Mouse (Mus musculus) midbrain, embryonic 10.5 days (tissue): ENCODE data around the gene Tcf21. TPM values are rescaled to one million over a fixed set of nuclear protein-coding genes. Genes with fewer than 3 reads are reported as not detected.
A peak's percentile ranks its signal among the peaks of the same experiment; 100 is the strongest.

Experiments
- DNase-seq: peaks from one replicate; pipeline ENCODE4 v3.0.0-alpha.2; 2017; ENCODE audit warnings: low spot score
- H3K27ac ChIP-seq: fragments of 300-500 bp; sonication (generic); replicated peaks from 2 replicates; pipeline ENCODE4 v1.5.1; 2016; ENCODE audit warnings: mild to moderate bottlenecking
- H3K27me3 ChIP-seq: fragments of 300-500 bp; sonication (generic); 2 replicates; pipeline ENCODE4 v1.6.1; 2016; ENCODE audit warnings: low read depth, mild to moderate bottlenecking; ENCODE audit not compliant: poor library complexity, severe bottlenecking
- H3K36me3 ChIP-seq: fragments of 300-500 bp; sonication (generic); 2 replicates; pipeline ENCODE4 v1.6.1; 2016; ENCODE audit warnings: mild to moderate bottlenecking, moderate library complexity
- H3K4me1 ChIP-seq: fragments of 300-500 bp; sonication (generic); 2 replicates; pipeline ENCODE4 v1.6.1; 2016
- H3K4me3 ChIP-seq: fragments of 300-500 bp; sonication (generic); 2 replicates; pipeline ENCODE4 v1.5.1; 2016; ENCODE audit warnings: mild to moderate bottlenecking, moderate library complexity
- H3K9me3 ChIP-seq: fragments of 300-500 bp; sonication (generic); replicated peaks from 2 replicates; pipeline ENCODE4 v1.6.1; 2016; ENCODE audit warnings: mild to moderate bottlenecking
- WGBS: fragments of 180-500 bp; shearing (Covaris S2); methylation state at CpG from one replicate; pipeline ENCODE4 v1.1.7; 2016; 5-methylcytosine and 5-hydroxymethylcytosine counted together
- polyA plus RNA-seq: library from polyadenylated mRNA; unstranded; fragments of >200 nt; fragmentation: Nextera tagmentation; extraction: Ambion mirVana; gene quantifications from 2 replicates; pipeline ENCODE4 v1.2.1, GENCODE M21; 2016

The Tcf21 gene
- polyA plus RNA-seq, 1 experiment from 2014 or later = not detected

DNA sequence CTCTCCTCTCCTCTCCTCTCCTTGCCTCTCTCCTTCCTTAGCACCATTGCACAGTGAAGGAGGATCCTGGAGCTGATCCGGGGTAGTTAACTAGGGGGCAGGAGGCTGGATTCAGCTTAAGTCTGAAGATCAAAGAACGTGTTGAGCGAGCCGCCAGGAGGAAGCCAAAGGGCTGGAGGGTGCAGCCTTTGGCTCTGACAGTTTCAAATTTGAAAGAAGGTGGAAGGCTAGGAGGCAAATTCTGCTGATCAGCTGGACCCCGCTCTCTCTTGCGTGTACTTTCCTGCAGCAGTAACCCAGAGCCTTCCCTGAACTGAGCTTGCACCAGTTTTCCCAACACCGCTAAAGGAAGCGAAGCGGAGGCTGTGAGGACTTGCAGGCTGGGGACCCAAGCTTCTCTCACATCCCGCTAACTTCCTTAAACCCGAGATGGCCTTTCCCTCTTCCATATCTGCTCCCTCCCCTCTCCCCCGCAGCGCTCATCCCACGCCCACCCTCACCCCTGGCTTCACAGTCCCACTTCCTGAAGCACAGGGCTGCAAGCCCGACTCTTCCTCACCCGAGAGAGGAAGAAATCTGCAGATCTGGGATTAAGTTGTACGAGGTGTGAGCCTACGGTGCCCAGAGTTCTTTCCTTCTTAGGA, 6.5 kb downstream of the Tcf21 start:
- Histone ChIP-seq H3K4me1 (peaks cover 23% of the 10 kb centered on the region), H3K4me3 (peak overlapping the region; percentile 34), H3K36me3 (no peaks in the 10 kb centered on the region), H3K27ac (no peak overlapping the region), H3K9me3 (no peaks in the 10 kb centered on the region), H3K27me3 (peaks cover 92% of the 10 kb centered on the region)
- WGBS = under 1% methylated on average over 17 of the region's 18 CpGs
- DNase-seq = peak; percentile 53

DNA sequence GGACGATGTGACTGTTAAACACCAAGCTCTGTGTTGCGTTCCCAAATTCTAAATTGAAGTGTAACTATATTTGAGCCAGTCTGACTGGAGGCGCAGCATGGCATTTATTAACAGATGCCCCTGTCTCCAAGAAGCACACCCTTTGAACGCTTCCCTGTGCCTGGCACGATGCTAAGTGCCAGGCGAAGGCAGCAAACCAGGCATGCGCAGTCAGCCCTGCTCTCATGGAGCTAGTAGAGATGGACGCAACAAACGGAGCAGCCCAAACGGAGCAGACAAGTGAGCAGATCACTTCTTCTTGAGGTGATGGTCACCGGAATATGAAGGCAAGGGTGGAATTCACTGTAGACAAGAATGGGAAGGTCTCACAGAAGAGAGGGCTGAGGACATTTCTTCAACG, 8.1 kb downstream of the Tcf21 start:
- Histone ChIP-seq H3K4me3 (no peak overlapping the region), H3K36me3 (no peaks in the 10 kb centered on the region), H3K9me3 (no peaks in the 10 kb centered on the region), H3K4me1 (peaks cover 19% of the 10 kb centered on the region), H3K27me3 (peaks cover 81% of the 10 kb centered on the region), H3K27ac (no peak overlapping the region)
- peak; percentile 26 for DNase-seq
- 12% methylated on average over 12 of the region's 12 CpGs for WGBS

DNA sequence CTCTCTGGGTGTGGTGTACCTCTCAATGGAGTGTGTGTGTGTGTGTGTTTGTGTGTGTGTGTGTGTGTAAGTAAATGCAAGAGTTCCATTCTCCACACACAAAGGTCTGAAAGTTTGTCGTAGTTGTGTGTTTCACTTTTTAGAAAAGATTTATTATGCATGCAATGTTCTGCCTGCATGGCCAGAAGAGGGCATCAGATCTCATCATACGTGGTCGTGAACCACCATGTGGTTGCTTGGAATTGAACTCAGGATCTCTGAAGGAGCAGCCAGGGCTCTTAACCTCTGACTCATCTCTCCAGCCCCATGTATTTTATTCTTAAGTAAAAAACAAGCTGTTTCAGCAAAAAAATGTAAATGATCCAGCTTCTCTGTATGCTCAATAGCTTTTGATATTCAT, 37.3 kb downstream of the Tcf21 start:
- H3K36me3 ChIP-seq = no peaks in the 10 kb centered on the region
- DNase-seq = no peak
- 0 out of 2 replicates have a peak, but pooled peaks cover 6% of the 10 kb centered on the region for H3K9me3 ChIP-seq
- H3K4me1 ChIP-seq = no peaks in the 10 kb centered on the region
- no peaks in the 10 kb centered on the region for H3K27me3 ChIP-seq
- H3K27ac ChIP-seq = no peak overlapping the region
- H3K4me3 ChIP-seq = no peak overlapping the region
- WGBS = 65% methylated on average over 3 of the region's 3 CpGs

DNA sequence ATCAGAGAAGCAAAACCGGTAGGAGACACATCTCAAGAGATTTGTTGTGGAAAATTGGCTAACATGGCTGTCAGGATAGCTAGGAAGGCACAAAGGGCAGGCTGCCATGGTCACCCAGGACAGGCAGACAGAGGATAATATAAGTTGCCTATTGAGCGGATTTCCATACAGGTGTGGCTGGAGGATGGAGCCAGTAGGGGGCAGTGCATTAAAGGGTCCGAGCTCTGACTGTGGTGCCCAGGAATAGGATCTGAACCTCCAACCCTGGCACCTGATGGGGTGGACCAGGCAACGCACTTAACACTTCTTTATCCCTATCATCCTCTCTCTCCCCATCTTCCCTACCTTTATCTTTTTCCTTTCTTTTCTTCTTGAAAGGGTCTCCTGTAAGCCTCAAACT, 38.5 kb downstream of the Tcf21 start:
- Histone ChIP-seq H3K4me1 (no peaks in the 10 kb centered on the region), H3K36me3 (no peaks in the 10 kb centered on the region), H3K9me3 (no peaks in the 10 kb centered on the region), H3K4me3 (no peak overlapping the region), H3K27me3 (no peaks in the 10 kb centered on the region), H3K27ac (no peak overlapping the region)
- 33% methylated on average over 4 of the region's 4 CpGs for WGBS
- DNase-seq = no peak

DNA sequence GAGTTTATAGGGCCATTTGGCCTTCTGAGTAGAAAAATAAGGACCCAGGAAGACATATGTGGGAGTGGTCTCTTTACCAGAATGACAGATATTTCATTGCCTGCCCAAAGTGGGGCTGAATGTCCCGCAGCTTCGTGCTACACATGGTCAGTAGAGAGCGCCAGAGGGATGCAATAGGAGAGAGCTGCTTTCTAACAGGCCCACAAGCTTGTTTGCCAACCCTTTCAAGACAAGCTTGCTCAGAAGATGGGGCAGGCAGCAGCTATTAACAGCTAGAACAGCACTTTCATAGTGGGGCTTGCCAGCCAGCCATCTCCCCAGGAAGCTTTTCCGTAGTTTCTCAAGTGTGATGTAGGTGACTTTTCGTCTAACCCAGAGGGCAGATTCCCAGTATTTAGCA, 42.0 kb downstream of the Tcf21 start:
- H3K27ac ChIP-seq = no peak overlapping the region
- H3K4me3 ChIP-seq = no peak overlapping the region
- DNase-seq = peak; percentile 32
- H3K27me3 ChIP-seq = no peaks in the 10 kb centered on the region
- H3K4me1 ChIP-seq = 0 out of 2 replicates have a peak, but pooled peaks cover 2% of the 10 kb centered on the region
- no peaks in the 10 kb centered on the region for H3K36me3 ChIP-seq
- WGBS = 21% methylated on average over 5 of the region's 5 CpGs
- H3K9me3 ChIP-seq = no peaks in the 10 kb centered on the region

DNA sequence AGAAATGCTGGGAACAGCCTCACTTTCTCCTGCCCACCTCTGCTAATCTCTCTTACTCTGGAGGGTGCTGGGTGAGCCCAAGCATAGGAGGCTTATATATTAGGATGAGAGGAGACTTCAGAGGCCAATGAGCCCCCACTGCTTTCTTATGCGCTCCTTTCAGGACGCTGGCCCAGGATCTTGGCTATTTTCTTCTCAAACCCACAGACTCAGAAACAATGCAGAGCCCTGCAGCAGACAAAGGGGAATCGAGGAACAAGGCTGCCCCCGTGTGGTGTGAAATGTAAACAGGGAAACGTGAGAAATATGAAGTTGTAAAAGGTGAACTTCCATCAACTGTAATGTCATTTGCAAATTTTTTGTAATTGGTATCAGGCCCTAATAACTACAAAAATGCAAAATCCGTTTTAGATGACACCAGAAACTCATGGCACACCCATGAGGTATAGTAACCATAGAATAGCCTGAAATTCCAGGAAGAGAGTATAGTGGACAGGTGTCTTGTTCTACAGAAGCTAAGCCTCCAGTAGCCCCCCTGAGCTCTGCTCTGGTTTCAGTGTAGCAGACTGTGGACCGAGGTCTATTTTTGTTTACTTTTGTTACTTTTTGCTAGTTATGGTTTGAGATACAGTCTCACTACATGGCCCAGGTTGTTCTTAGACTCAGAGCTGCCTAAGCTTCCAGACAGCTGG, 43.8 kb downstream of the Tcf21 start:
- WGBS = 17% methylated on average over 7 of the region's 7 CpGs
- Histone ChIP-seq H3K27ac (0 out of 2 replicates have a peak overlapping the region, but pooled peaks have one; percentile 59), H3K36me3 (no peaks in the 10 kb centered on the region), H3K4me1 (0 out of 2 replicates have a peak, but pooled peaks cover 2% of the 10 kb centered on the region), H3K9me3 (no peaks in the 10 kb centered on the region), H3K27me3 (no peaks in the 10 kb centered on the region), H3K4me3 (no peak overlapping the region)
- DNase-seq = peak; percentile 51

DNA sequence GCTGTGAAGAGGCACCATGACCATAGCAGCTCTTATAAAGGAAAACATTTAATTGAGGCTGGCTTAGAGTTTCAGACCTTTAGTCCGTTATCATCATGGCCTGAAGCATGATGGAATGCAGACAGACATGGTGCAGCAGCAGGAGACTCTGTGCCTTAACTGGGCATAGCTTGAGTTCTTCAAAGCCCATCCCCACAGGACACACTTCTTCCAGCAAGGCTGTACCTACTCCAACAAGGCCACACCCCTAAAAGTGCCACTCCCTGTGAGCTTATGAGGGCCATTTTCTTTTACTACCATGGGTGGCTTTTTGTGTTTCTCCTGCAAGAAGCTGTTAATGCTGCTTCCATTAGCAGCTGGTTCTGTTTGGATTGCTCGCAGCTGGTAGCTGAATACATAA, 44.5 kb downstream of the Tcf21 start:
- whole genome bisulfite sequencing = 86% methylated on average over 2 of the region's 2 CpGs
- Histone ChIP-seq H3K27me3 (no peaks in the 10 kb centered on the region), H3K4me3 (no peak overlapping the region), H3K9me3 (no peaks in the 10 kb centered on the region), H3K36me3 (no peaks in the 10 kb centered on the region), H3K4me1 (0 out of 2 replicates have a peak, but pooled peaks cover 2% of the 10 kb centered on the region), H3K27ac (no peak overlapping the region)
- DNase-seq = no peak

DNA sequence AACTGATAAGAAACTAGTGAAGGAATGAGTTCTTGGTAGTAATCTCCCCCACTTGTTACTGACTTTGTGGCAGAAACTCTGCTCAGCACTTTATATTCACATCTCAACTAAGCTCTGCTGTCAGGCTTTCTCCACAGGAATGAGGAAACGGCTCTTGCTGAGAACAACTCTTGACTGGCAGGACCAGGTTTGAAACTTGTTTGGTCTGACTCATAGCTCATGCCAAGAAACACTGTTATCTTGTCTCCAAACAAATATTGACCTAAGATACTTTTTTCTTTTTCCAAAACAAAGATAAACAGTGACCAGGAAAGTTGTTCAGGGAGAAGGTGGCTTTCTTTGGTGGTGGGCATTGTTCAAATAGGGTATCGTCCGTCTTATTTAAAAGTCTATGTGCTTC, 45.3 kb downstream of the Tcf21 start:
- Histone ChIP-seq H3K27me3 (no peaks in the 10 kb centered on the region), H3K4me3 (no peak overlapping the region), H3K27ac (no peak overlapping the region), H3K36me3 (no peaks in the 10 kb centered on the region), H3K9me3 (no peaks in the 10 kb centered on the region), H3K4me1 (0 out of 2 replicates have a peak, but pooled peaks cover 2% of the 10 kb centered on the region)
- no peak for DNase-seq
- WGBS = 90% methylated on average over 3 of the region's 3 CpGs

Other genes with a start within 250 kb of the Tcf21 start
- 1.5 and 1.7 TPM in 2 replicates for gene Slc2a12, start 175.2 kb downstream of the Tcf21 start, polyA plus RNA-seq
- gene Tbpl1, start 88.2 kb downstream of the Tcf21 start, polyA plus RNA-seq = 102 and 107 TPM in 2 replicates